Mouse (Mus musculus) CD4-positive naive resting alpha-beta T cell, adult 76 days (primary cell): ENCODE results near the gene 1810049J17Rik. TPM values are rescaled to one million over a fixed set of nuclear protein-coding genes. Genes with fewer than 3 reads are reported as not detected.

Experiments
- total RNA-seq: library from RNA; stranded (reverse); gene quantifications from one replicate; pipeline ENCODE4 v1.2.4, GENCODE M21; 2023

1810049J17Rik gene
- total RNA-seq: 2.4 TPM

DNA sequence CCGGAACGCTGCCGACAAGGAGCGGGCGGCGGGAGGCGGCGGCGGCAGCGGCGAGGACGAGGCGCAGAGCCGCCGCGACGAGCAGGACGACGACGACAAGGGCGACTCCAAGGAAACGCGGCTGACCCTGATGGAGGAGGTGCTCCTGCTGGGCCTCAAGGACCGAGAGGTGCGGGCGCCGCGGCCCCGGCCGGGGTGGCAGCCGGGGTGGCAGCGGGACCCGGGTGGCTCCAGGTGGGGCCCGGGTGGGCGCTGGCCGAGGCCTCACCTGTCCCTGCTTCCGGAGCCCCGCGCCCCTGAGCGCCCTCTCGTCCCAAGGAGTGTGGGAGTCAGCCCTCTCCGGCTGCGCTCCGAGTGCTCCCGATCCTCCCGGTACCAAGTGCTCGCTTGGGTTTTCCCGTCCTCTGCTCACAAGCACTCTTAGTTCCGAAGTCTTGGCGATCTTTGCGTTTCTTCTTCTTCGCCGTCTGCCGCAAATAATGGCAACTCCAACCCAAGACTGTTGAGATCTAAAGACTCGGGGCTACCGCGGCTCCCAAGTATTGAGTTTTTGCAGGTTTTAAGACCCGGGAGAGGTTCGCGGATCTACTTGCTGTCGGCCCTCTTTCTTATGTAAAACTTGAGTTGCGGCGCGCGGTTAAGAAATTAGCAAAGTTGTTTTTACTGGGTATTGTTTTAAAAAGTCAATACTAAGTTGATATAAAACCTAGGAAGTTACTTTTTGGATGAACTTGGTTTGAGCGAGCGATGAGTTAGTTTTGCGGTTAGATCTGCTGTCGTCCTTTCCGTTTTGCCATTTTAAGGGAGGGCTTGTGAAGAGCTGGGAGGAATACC lies at the start of gene 1810049J17Rik:
1810049J17Rik (minus strand) TSS at position 112 of the 834 bp plus-strand sequence.

DNA sequence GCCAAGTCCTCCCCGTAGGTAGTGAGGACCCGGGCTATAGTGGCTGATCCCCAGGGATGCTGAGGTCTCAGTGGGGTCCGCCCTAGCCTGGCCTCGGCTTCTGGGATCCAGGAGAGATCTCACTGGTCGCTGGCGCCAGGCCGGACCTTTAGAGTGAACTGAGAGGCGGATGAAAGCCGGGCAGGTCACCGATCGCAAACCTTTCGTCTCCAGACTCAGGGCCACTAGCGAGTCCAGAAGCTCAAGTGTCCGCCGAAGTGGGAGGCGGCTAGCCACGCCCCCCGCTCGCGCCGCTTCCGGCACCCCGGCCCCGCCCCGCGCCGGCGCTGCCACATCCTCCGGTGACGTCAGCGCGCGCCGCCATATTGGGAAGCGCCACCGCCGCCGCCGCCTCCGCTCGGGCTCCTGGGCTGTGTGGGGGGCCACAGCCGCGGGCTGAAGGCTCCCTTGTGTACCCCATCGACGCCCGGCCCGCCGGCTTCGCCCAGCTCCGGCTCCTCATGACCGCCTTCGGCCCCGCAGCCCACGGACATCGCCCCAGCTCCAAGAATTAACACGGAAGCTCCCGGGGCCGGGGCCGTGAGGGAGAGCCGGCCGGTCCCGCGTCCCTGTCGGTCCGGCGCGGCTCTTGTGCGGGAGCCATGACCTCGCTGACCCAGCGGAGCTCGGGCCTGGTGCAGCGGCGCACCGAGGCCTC lies 460 bp downstream of the 1810049J17Rik start, which contains the start of gene Golph3:
Golph3 (plus strand) TSS at position 360 of the 697 bp plus-strand sequence.

Other genes with a start within 250 kb of the 1810049J17Rik start
- 129 TPM for gene Zfr, start 204.1 kb downstream of the 1810049J17Rik start, total RNA-seq
- 82.1 TPM for gene Mtmr12, start 116.9 kb downstream of the 1810049J17Rik start, total RNA-seq
- gene Golph3, start 449 bp downstream of the 1810049J17Rik start, total RNA-seq: 173 TPM